Mouse (Mus musculus) CH12.LX (cell line): ENCODE measurements at regions not wholly inside any gene's neighbourhood (a gene's known extent, or its start where the extent isn't known, plus 50 kb on each side); places are given as distances from the start of the nearest gene placed in this dataset.

Experiments used
- DNase-seq: peaks from one replicate; pipeline ENCODE4 v3.0.0-alpha.2; 2013; ENCODE audit errors: extremely low read depth
- H3K27ac ChIP-seq: 2 replicates; pipeline ENCODE4 v1.5.1; 2012; ENCODE audit warnings: low read depth, mild to moderate bottlenecking, control low read depth, moderate library complexity; ENCODE audit not compliant: insufficient read depth
- H3K27me3 ChIP-seq: replicated peaks from 2 replicates; pipeline ENCODE3; 2012; ENCODE audit warnings: inconsistent platforms
- H3K36me3 ChIP-seq, 2 experiments: replicated peaks in 1 of 2; 2 replicates each; pipeline versions ENCODE3 to v1.6.1; 2012; ENCODE audit warnings: inconsistent platforms in 1 of 2, low read length in 1 of 2, mild to moderate bottlenecking in 1 of 2, mixed read lengths in 1 of 2, moderate library complexity in 1 of 2; ENCODE audit not compliant: control insufficient read depth in 1 of 2, insufficient read depth in 1 of 2
- H3K4me1 ChIP-seq, 2 experiments: 2 replicates each; pipeline ENCODE4 v1.6.1; 2012; ENCODE audit warnings: inconsistent platforms in 1 of 2, moderate library complexity in 1 of 2; ENCODE audit not compliant: insufficient read depth in 2 of 2, control insufficient read depth in 1 of 2
- H3K4me2 ChIP-seq: 2 replicates; pipeline ENCODE4 v1.6.1; 2012; ENCODE audit warnings: low read depth, mild to moderate bottlenecking, control low read depth; ENCODE audit not compliant: poor library complexity, insufficient read depth, severe bottlenecking
- H3K4me3 ChIP-seq, 3 experiments: fragments of 150-350 bp in 1 of 3; sonication (generic) in 1 of 3; replicated peaks in 1 of 3; 2 replicates each; pipeline versions ENCODE3 to v1.5.1; 2011 to 2012; ENCODE audit warnings: low read depth in 2 of 3, low read length in 2 of 3, mild to moderate bottlenecking in 2 of 3, moderate library complexity in 2 of 3, control low read depth in 1 of 3, improper control_type of control experiment in 1 of 3, inconsistent platforms in 1 of 3, mixed read lengths in 1 of 3; ENCODE audit not compliant: poor library complexity in 1 of 3
- H3K79me2 ChIP-seq: replicated peaks from 2 replicates; pipeline ENCODE4 v1.6.1; 2012; ENCODE audit warnings: mild to moderate bottlenecking, moderate library complexity; ENCODE audit not compliant: control insufficient read depth, poor library complexity, insufficient read depth, severe bottlenecking; ENCODE audit errors: extremely low read depth
- H3K9ac ChIP-seq: 2 replicates; pipeline ENCODE4 v1.6.1; 2012; ENCODE audit warnings: low read depth, mild to moderate bottlenecking, control low read depth, moderate library complexity; ENCODE audit not compliant: insufficient read depth
- H3K9me3 ChIP-seq: replicated peaks from 2 replicates; pipeline ENCODE3; 2012; ENCODE audit warnings: low read length, inconsistent platforms, mixed read lengths
- BHLHE40 ChIP-seq: IDR thresholded peaks from 2 replicates; pipeline ENCODE4 v1.6.1; 2011; ENCODE audit warnings: mild to moderate bottlenecking, low read depth, low read length, improper control_type of control experiment
- CTCF ChIP-seq, 2 experiments: IDR thresholded peaks in 1 of 2; conservative IDR thresholded peaks in 1 of 2; 2 replicates each; pipeline ENCODE4 v1.5.1; 2011 to 2012; ENCODE audit warnings: low read depth in 2 of 2, low read length in 2 of 2, improper control_type of control experiment in 1 of 2, inconsistent platforms in 1 of 2, mild to moderate bottlenecking in 1 of 2, moderate library complexity in 1 of 2
- E2F4 ChIP-seq: IDR thresholded peaks from 2 replicates; pipeline ENCODE4 v1.6.1; 2011; ENCODE audit warnings: low read depth, low read length, improper control_type of control experiment; ENCODE audit not compliant: insufficient replicate concordance
- ELF1 ChIP-seq: IDR thresholded peaks from 2 replicates; pipeline ENCODE4 v1.6.1; 2014; ENCODE audit warnings: low read depth, mild to moderate bottlenecking, inconsistent platforms, low read length, improper control_type of control experiment
- EP300 ChIP-seq: IDR thresholded peaks from 2 replicates; pipeline ENCODE4 v1.6.1; 2011; ENCODE audit warnings: low read length, improper control_type of control experiment
- HCFC1 ChIP-seq: IDR thresholded peaks from 2 replicates; pipeline ENCODE4 v1.6.1; 2012; ENCODE audit warnings: low read depth, mild to moderate bottlenecking, inconsistent platforms, low read length, improper control_type of control experiment
- JUND ChIP-seq: conservative IDR thresholded peaks from 2 replicates; pipeline ENCODE4 v1.6.1; 2011; ENCODE audit warnings: low read depth, low read length, improper control_type of control experiment
- KAT2A ChIP-seq: IDR thresholded peaks from 2 replicates; pipeline ENCODE4 v1.6.1; 2012; ENCODE audit warnings: low read length, improper control_type of control experiment, inconsistent platforms; ENCODE audit not compliant: insufficient replicate concordance
- MAFK ChIP-seq: IDR thresholded peaks from 2 replicates; pipeline ENCODE4 v1.6.1; 2011; ENCODE audit warnings: low read length, improper control_type of control experiment; ENCODE audit not compliant: insufficient replicate concordance
- MAZ ChIP-seq: IDR thresholded peaks from 2 replicates; pipeline ENCODE4 v1.6.1; 2012; ENCODE audit warnings: low read depth, mild to moderate bottlenecking, inconsistent platforms, low read length, improper control_type of control experiment, moderate library complexity
- PAX5 ChIP-seq: IDR thresholded peaks from 2 replicates; pipeline ENCODE4 v1.6.1; 2012; ENCODE audit warnings: low read length, inconsistent platforms, mixed read lengths
- POLR2AphosphoS2 ChIP-seq: IDR thresholded peaks from 2 replicates; pipeline ENCODE4 v1.6.1; 2011; ENCODE audit warnings: low read depth, low read length, improper control_type of control experiment
- SMC3 ChIP-seq: IDR thresholded peaks from 2 replicates; pipeline ENCODE4 v1.6.1; 2011; ENCODE audit warnings: low read depth, low read length, improper control_type of control experiment
- TCF12 ChIP-seq: IDR thresholded peaks from 2 replicates; pipeline ENCODE4 v1.6.1; 2014; ENCODE audit warnings: low read depth, mild to moderate bottlenecking, inconsistent platforms, low read length, improper control_type of control experiment
- UBTF ChIP-seq: IDR thresholded peaks from 2 replicates; pipeline ENCODE4 v1.6.1; 2012; ENCODE audit warnings: low read depth, mild to moderate bottlenecking, inconsistent platforms, low read length, improper control_type of control experiment, moderate library complexity
- USF1 ChIP-seq: IDR thresholded peaks from 2 replicates; pipeline ENCODE4 v1.6.1; 2014; ENCODE audit warnings: low read depth, mild to moderate bottlenecking, inconsistent platforms, low read length, improper control_type of control experiment
- ZC3H11A ChIP-seq: IDR thresholded peaks from 2 replicates; pipeline ENCODE4 v1.6.1; 2012; ENCODE audit warnings: low read depth, mild to moderate bottlenecking, inconsistent platforms, low read length, improper control_type of control experiment
- ZNF384 ChIP-seq: IDR thresholded peaks from 2 replicates; pipeline ENCODE4 v1.6.1; 2012; ENCODE audit warnings: low read depth, low read length, improper control_type of control experiment, inconsistent platforms
- dilution Hi-C: fragments of 300-500 bp; cut with MboI; formaldehyde crosslinking; loops from 2 replicates; pipeline ENCODE4 v1.14.3; 2020; ENCODE audit warnings: low sequenced_read_pairs; ENCODE audit not compliant: extremely low pct_unique_long_range_greater_than_20kb, extremely low pct_ligation_motif_present
- in situ Hi-C: fragments of 300-500 bp; cut with MboI; formaldehyde crosslinking; loops from 3 replicates; pipeline ENCODE4 v1.14.3; 2019; ENCODE audit warnings: low sequenced_read_pairs, low pct_ligation_motif_present, low pct_unique_long_range_greater_than_20kb, mixed read lengths

DNA sequence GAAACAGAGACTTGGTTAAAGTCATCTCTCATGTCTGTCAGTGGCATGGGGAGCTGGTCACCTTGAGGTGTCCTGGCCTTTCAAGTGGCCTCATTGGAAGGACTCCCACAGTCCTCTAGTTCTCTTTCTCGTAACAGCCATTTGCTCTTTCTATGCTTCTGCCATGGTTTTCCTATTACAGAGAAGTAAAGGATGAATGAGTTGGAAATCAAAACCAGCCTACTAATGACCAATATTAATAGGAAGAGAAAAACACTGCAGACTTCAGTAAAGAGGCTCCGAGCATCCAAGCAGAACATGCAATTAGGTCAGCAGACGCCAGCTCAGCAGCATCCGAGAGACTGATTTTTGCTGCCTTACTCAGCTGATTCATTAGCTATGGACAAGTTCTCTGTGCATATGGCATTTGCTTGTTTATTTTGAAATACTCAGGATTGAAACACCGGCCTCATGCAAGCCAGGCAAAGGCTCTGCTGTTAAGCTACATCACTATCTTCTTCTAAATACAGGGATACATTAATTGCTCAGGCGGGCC lies 377.4 kb upstream of the Camk1g start:
- Histone ChIP-seq H3K36me3 (no peaks in the 10 kb centered on the region), H3K9me3 (no peaks in the 10 kb centered on the region), H3K4me2 (no peak overlapping the region), H3K27ac (no peak overlapping the region), H3K4me1 (no peaks in the 10 kb centered on the region), H3K9ac (no peak overlapping the region), H3K27me3 (peaks cover 4% of the 10 kb centered on the region), H3K79me2 (no peaks in the 10 kb centered on the region), H3K4me3 (no peak overlapping the region)
- dilution Hi-C loops (no loop called here), in situ Hi-C loops (no loop called here)
- no peak for TF ChIP-seq SMC3
- TF ChIP-seq JUND, result no peak
- TF ChIP-seq TCF12, result no peak
- TF ChIP-seq EP300, result no peak
- TF ChIP-seq PAX5, result no peak
- TF ChIP-seq ZNF384, result no peak
- DNase-seq, result no peak

DNA sequence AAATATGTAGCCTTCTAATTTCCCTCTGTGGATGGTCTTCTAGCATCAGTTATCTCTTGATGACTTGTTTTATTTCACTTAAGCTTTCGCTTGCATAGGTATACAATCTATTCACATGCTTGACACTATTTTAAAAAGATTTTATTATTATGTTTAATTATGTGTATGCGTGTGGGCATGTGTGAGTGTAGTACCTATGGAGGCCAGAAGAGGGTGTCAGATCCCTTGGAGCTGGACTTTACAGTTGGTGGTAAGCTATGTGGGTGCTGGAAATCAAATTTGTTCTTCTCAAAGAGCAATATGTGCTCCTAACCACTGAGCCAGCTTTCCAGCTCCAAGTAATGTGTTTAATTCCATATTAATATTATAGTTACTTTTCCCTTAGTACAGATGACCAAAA lies 372.6 kb upstream of the Camk1g start:
- H3K4me1 ChIP-seq, result no peaks in the 10 kb centered on the region
- H3K79me2 ChIP-seq, result no peaks in the 10 kb centered on the region
- in situ Hi-C loops, result no loop called here
- DNase-seq, result no peak
- H3K9me3 ChIP-seq, result no peaks in the 10 kb centered on the region
- no peak overlapping the region for H3K27ac ChIP-seq
- H3K36me3 ChIP-seq, result no peaks in the 10 kb centered on the region
- peaks cover 6% of the 10 kb centered on the region for H3K27me3 ChIP-seq
- dilution Hi-C loops, result no loop called here
- TF ChIP-seq ZC3H11A (no peak), CTCF (conservative IDR thresholded peaks at IDR 0.05 in 1 of 2, IDR thresholded peaks at IDR 0.05 in 1 of 2; ENCODE audit: low read depth in 2 of 2, low read length in 2 of 2) (0 out of 4 replicates have a peak, but pooled peaks of 1 of the 2 experiments have one; percentile 1), BHLHE40 (no peak), UBTF (no peak), MAFK (no peak), POLR2AphosphoS2 (no peak)
- no peak overlapping the region for H3K4me2 ChIP-seq
- H3K9ac ChIP-seq, result no peak overlapping the region
- no peak overlapping the region for H3K4me3 ChIP-seq

DNA sequence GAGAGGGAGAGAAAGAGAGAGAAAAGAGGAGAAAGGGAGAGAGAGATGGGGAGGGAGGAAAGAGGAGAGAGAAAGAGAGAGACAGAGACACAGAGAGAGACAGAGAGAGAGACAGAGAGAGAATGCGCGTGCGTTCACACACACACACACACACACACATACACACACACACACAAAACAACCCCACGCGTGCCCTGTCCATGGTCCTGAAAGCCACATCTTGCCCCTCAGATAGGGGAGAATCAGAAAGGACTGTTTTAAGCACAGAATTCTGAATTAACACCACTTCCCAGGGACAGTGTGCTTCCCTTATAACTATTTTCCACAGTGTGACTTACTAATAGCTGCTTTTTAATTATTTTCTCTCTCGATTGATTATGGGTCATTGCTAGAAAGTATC lies 368.7 kb upstream of the Camk1g start:
- no peaks in the 10 kb centered on the region for H3K4me1 ChIP-seq
- H3K36me3 ChIP-seq, result no peaks in the 10 kb centered on the region
- H3K27ac ChIP-seq, result no peak overlapping the region
- in situ Hi-C loops (no loop called here), dilution Hi-C loops (no loop called here)
- no peak for TF ChIP-seq MAZ
- TF ChIP-seq PAX5, result no peak
- no peak for TF ChIP-seq KAT2A
- TF ChIP-seq ELF1, result no peak
- no peak for TF ChIP-seq E2F4
- no peak for TF ChIP-seq ZNF384
- no peak for TF ChIP-seq USF1
- TF ChIP-seq TCF12, result no peak
- TF ChIP-seq HCFC1, result no peak
- no peak for TF ChIP-seq UBTF
- no peaks in the 10 kb centered on the region for H3K79me2 ChIP-seq
- peaks cover 28% of the 10 kb centered on the region for H3K27me3 ChIP-seq
- no peak overlapping the region for H3K4me3 ChIP-seq
- H3K9ac ChIP-seq, result no peak overlapping the region
- DNase-seq, result peak; percentile 8
- no peak overlapping the region for H3K4me2 ChIP-seq
- H3K9me3 ChIP-seq, result no peaks in the 10 kb centered on the region
